12 mouse cellular contexts compared by ENCODE assay signal in the genomic region with DNA sequence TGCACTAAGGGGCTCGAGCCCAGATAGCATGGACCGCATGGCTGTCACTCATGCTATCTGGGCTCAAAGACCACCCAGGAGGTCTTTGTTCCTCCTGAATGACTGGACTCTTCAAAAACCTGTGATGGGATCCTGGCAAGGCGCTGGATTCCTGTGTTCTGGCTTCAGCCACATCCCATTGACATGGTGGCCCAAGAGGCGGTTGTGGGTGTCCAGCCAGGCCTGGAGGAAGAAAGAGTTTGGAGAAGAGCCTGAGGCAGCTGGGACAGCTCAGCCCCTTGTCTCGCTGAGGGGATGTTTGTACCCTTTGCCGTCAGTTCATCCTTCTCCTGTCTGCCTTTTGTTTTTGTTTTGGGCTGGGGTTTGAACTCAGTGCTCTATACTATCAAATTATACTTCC. TPM values are rescaled to one million over a fixed set of nuclear protein-coding genes. Genes with fewer than 3 reads are reported as not detected.
DNase-seq lines count a peak whose midpoint lies in the region; ATAC-seq lines count a peak whose summit lies in the region.
"Had no signal": no experiment of that assay in that cellular context is flagged by ENCODE, and none has a peak within 500 bp of the region (broad histone marks: within the 10 kb centered on the region; RNA-seq: fewer than 3 reads in every experiment).

No protein-coding gene starts in this region.

- ATAC-seq in hindbrain, embryonic 12.5 days (ENCODE audit: low FRiP score), result no peak
- ATAC-seq in embryonic facial prominence, embryonic 13.5 days (ENCODE audit: insufficient number of reproducible peaks, insufficient read depth, low FRiP score, low TSS enrichment, low read depth), result no peak
- peak; percentile 22 for ATAC-seq in lung, embryonic 16.5 days (ENCODE audit: low read depth)
- ATAC-seq in erythroid progenitor cell, adult 5-6 weeks (replicated peaks; ENCODE audit: low FRiP score, poor library complexity, severe bottlenecking), result no peak

- peaks cover 36% of the 10 kb centered on the region for H3K4me1 ChIP-seq in hindbrain, embryonic 10.5 days (replicated peaks)
- peaks cover 12% of the 10 kb centered on the region for H3K4me1 ChIP-seq in hindbrain, embryonic 12.5 days
- peaks cover 19% of the 10 kb centered on the region for H3K4me1 ChIP-seq in embryonic facial prominence, embryonic 13.5 days
- peaks cover 18% of the 10 kb centered on the region for H3K4me1 ChIP-seq in lung, embryonic 16.5 days (replicated peaks; ENCODE audit: control insufficient read depth, insufficient read depth, low read length)

- peak; percentile 18 for DNase-seq in hindbrain, embryonic 10.5 days (ENCODE audit: low spot score)
- DNase-seq in heart, postnatal 36 days, result peak; percentile 54 to 55
- no peak for DNase-seq in urinary bladder, postnatal 36 days (ENCODE audit: low spot score in 2 of 2)
- DNase-seq in adrenal gland, adult 18-20 months (ENCODE audit: low spot score in 2 of 2), result no peak

- H3K36me3 ChIP-seq in hindbrain, embryonic 10.5 days, result peaks cover 41% of the 10 kb centered on the region
- H3K36me3 ChIP-seq in hindbrain, embryonic 12.5 days, result peaks cover 19% of the 10 kb centered on the region
- peaks cover 42% of the 10 kb centered on the region for H3K36me3 ChIP-seq in embryonic facial prominence, embryonic 13.5 days
- 0 out of 2 replicates have a peak, but pooled peaks cover 2% of the 10 kb centered on the region for H3K36me3 ChIP-seq in lung, embryonic 16.5 days (ENCODE audit: control insufficient read depth, insufficient read depth, low read length)

- H3K9ac ChIP-seq in hindbrain, embryonic 12.5 days, result no peak overlapping the region
- 0 out of 2 replicates have a peak overlapping the region, but pooled peaks have one; percentile 27 for H3K9ac ChIP-seq in embryonic facial prominence, embryonic 13.5 days
- no peak overlapping the region for H3K9ac ChIP-seq in lung, embryonic 16.5 days (ENCODE audit: low read length)
- H3K9ac ChIP-seq: liver, embryonic 14.5 days had no signal

- H3K27me3 ChIP-seq in hindbrain, embryonic 10.5 days (ENCODE audit: insufficient read depth, poor library complexity, severe bottlenecking), result no peaks in the 10 kb centered on the region
- no peaks in the 10 kb centered on the region for H3K27me3 ChIP-seq in hindbrain, embryonic 12.5 days
- no peaks in the 10 kb centered on the region for H3K27me3 ChIP-seq in embryonic facial prominence, embryonic 13.5 days
- no peaks in the 10 kb centered on the region for H3K27me3 ChIP-seq in lung, embryonic 16.5 days (ENCODE audit: control insufficient read depth, insufficient read depth, low read depth, low read length)
- H3K27me3 ChIP-seq: CH12.LX had no signal

- no peak overlapping the region; the same call in 1 of the 2 replicates for H3K4me3 ChIP-seq in hindbrain, embryonic 10.5 days
- no peak overlapping the region for H3K4me3 ChIP-seq in hindbrain, embryonic 12.5 days
- H3K4me3 ChIP-seq in embryonic facial prominence, embryonic 13.5 days, result no peak overlapping the region
- H3K4me3 ChIP-seq in lung, embryonic 16.5 days (ENCODE audit: low read length), result no peak overlapping the region

- H3K9me3 ChIP-seq in hindbrain, embryonic 10.5 days, result no peaks in the 10 kb centered on the region
- H3K9me3 ChIP-seq in hindbrain, embryonic 12.5 days (replicated peaks), result no peaks in the 10 kb centered on the region
- H3K9me3 ChIP-seq in embryonic facial prominence, embryonic 13.5 days, result no peaks in the 10 kb centered on the region
- H3K9me3 ChIP-seq in lung, embryonic 16.5 days (ENCODE audit: control insufficient read depth, low read length), result no peaks in the 10 kb centered on the region

- H3K27ac ChIP-seq in hindbrain, embryonic 10.5 days, result peak overlapping the region; percentile 71; the same call in 1 of the 2 replicates
- H3K27ac ChIP-seq in hindbrain, embryonic 12.5 days, result no peak overlapping the region
- H3K27ac ChIP-seq in embryonic facial prominence, embryonic 13.5 days, result no peak overlapping the region
- peak overlapping the region; percentile 17; the same call in 1 of the 2 replicates for H3K27ac ChIP-seq in lung, embryonic 16.5 days (ENCODE audit: low read length)
- H3K27ac ChIP-seq: liver, embryonic 14.5 days had no signal

- intact Hi-C loops in heart, postnatal 36 days (cut with DNase I), result no loop called here

- WGBS in hindbrain, embryonic 10.5 days, result 26% methylated on average over 6 of the region's 6 CpGs
- 31% methylated on average over 6 of the region's 6 CpGs for WGBS in hindbrain, embryonic 12.5 days
- WGBS in embryonic facial prominence, embryonic 13.5 days, result 63% methylated on average over 6 of the region's 6 CpGs
- WGBS in lung, embryonic 16.5 days, result 45% methylated on average over 6 of the region's 6 CpGs

- no peak overlapping the region for H3K4me2 ChIP-seq in hindbrain, embryonic 12.5 days (replicated peaks)
- H3K4me2 ChIP-seq in embryonic facial prominence, embryonic 13.5 days, result no peak overlapping the region
- H3K4me2 ChIP-seq in lung, embryonic 16.5 days (ENCODE audit: low read depth, low read length), result no peak overlapping the region

RNA-seq across cellular contexts. Expression of a gene that starts 4.6 kb away (rescaled TPM):
- polyA plus RNA-seq in hindbrain, embryonic 10.5 days (2016; fragmentation: Nextera tagmentation; extraction: Ambion mirVana), result 101 and 116 TPM in 2 replicates
- polyA plus RNA-seq in hindbrain, embryonic 12.5 days (2016; fragmentation: Nextera tagmentation; extraction: Ambion mirVana), result 90.3 and 91.0 TPM in 2 replicates
- polyA plus RNA-seq in embryonic facial prominence, embryonic 13.5 days (2015; fragmentation: Nextera tagmentation; extraction: Ambion mirVana), result 78.5 and 97.7 TPM in 2 replicates
- 10 to 100 TPM; 41.8 to 43.1 TPM for total RNA-seq in heart, postnatal 36 days (2021)
- polyA plus RNA-seq in lung, embryonic 16.5 days (2015; fragmentation: Nextera tagmentation; extraction: Ambion mirVana), result 99.2 and 100 TPM in 2 replicates
- total RNA-seq in erythroid progenitor cell, adult 5-6 weeks (2015; ENCODE audit: low replicate concordance), result 58.7 and 96.4 TPM in 2 replicates
- total RNA-seq in erythroid progenitor cell, adult 5-6 weeks (2017; ENCODE audit: low replicate concordance), result 6.8 and 8.7 TPM in 2 replicates
- 10 to 100 TPM; 57.3 to 58.6 TPM for total RNA-seq in adrenal gland, adult 18-20 months (2021)

RNA-seq across cellular contexts. Expression of a gene that starts 4.8 kb away (rescaled TPM):
- polyA plus RNA-seq in hindbrain, embryonic 10.5 days (2016; fragmentation: Nextera tagmentation; extraction: Ambion mirVana), result 54.5 and 55.3 TPM in 2 replicates
- 33.4 and 39.8 TPM in 2 replicates for polyA plus RNA-seq in hindbrain, embryonic 12.5 days (2016; fragmentation: Nextera tagmentation; extraction: Ambion mirVana)
- polyA plus RNA-seq in embryonic facial prominence, embryonic 13.5 days (2015; fragmentation: Nextera tagmentation; extraction: Ambion mirVana), result 43.6 and 52.0 TPM in 2 replicates
- 10 to 100 TPM; 20.6 to 22.8 TPM for total RNA-seq in heart, postnatal 36 days (2021)
- polyA plus RNA-seq in lung, embryonic 16.5 days (2015; fragmentation: Nextera tagmentation; extraction: Ambion mirVana), result 55.4 and 57.4 TPM in 2 replicates
- 24.5 and 29.3 TPM in 2 replicates for total RNA-seq in erythroid progenitor cell, adult 5-6 weeks (2015; ENCODE audit: low replicate concordance)
- total RNA-seq in erythroid progenitor cell, adult 5-6 weeks (2017; ENCODE audit: low replicate concordance), result 12.4 and 14.1 TPM in 2 replicates
- 10 to 100 TPM; 58.4 to 68.5 TPM for total RNA-seq in adrenal gland, adult 18-20 months (2021)

RNA-seq across cellular contexts. Expression of a gene that starts 13.3 kb away (rescaled TPM):
- polyA plus RNA-seq in hindbrain, embryonic 10.5 days (2016; fragmentation: Nextera tagmentation; extraction: Ambion mirVana), result 0.85 and 2.0 TPM in 2 replicates
- 0.52 and 1.6 TPM in 2 replicates for polyA plus RNA-seq in hindbrain, embryonic 12.5 days (2016; fragmentation: Nextera tagmentation; extraction: Ambion mirVana)
- polyA plus RNA-seq in embryonic facial prominence, embryonic 13.5 days (2015; fragmentation: Nextera tagmentation; extraction: Ambion mirVana), result 1.3 and 1.7 TPM in 2 replicates
- total RNA-seq in heart, postnatal 36 days (2021), result 10 to 100 TPM in 1 of 2 experiments, 1 to 10 TPM in 1; 7.0 to 16.1 TPM
- polyA plus RNA-seq in lung, embryonic 16.5 days (2015; fragmentation: Nextera tagmentation; extraction: Ambion mirVana), result 2.4 and 3.0 TPM in 2 replicates
- 3.6 and 17.2 TPM in 2 replicates for total RNA-seq in erythroid progenitor cell, adult 5-6 weeks (2015; ENCODE audit: low replicate concordance)
- 0.23 and 4.5 TPM in 2 replicates for total RNA-seq in erythroid progenitor cell, adult 5-6 weeks (2017; ENCODE audit: low replicate concordance)
- 10 to 100 TPM; 20.6 to 26.8 TPM for total RNA-seq in adrenal gland, adult 18-20 months (2021)

RNA-seq across cellular contexts. Expression of a gene that starts 13.5 kb away (rescaled TPM):
- polyA plus RNA-seq in hindbrain, embryonic 10.5 days (2016; fragmentation: Nextera tagmentation; extraction: Ambion mirVana), result 0.13 and 0.15 TPM in 2 replicates
- polyA plus RNA-seq in hindbrain, embryonic 12.5 days (2016; fragmentation: Nextera tagmentation; extraction: Ambion mirVana), result 0.31 TPM in 1 of 2 replicates, not detected in the other
- 0.20 TPM in 1 of 2 replicates, not detected in the other for polyA plus RNA-seq in embryonic facial prominence, embryonic 13.5 days (2015; fragmentation: Nextera tagmentation; extraction: Ambion mirVana)
- total RNA-seq in heart, postnatal 36 days (2021), result not detected
- 0.31 and 0.60 TPM in 2 replicates for polyA plus RNA-seq in lung, embryonic 16.5 days (2015; fragmentation: Nextera tagmentation; extraction: Ambion mirVana)
- total RNA-seq in erythroid progenitor cell, adult 5-6 weeks (2015; ENCODE audit: low replicate concordance), result not detected in 2 replicates
- total RNA-seq in erythroid progenitor cell, adult 5-6 weeks (2017; ENCODE audit: low replicate concordance), result 0.98 and 2.3 TPM in 2 replicates
- not detected for total RNA-seq in adrenal gland, adult 18-20 months (2021)
- total RNA-seq: layer of hippocampus, postnatal 25 days; monocyte, adult 5-6 weeks had no signal

RNA-seq across cellular contexts. Expression of a gene that starts 14.2 kb away (rescaled TPM):
- polyA plus RNA-seq in hindbrain, embryonic 10.5 days (2016; fragmentation: Nextera tagmentation; extraction: Ambion mirVana), result 0.71 and 1.2 TPM in 2 replicates
- 1.1 and 1.2 TPM in 2 replicates for polyA plus RNA-seq in hindbrain, embryonic 12.5 days (2016; fragmentation: Nextera tagmentation; extraction: Ambion mirVana)
- polyA plus RNA-seq in embryonic facial prominence, embryonic 13.5 days (2015; fragmentation: Nextera tagmentation; extraction: Ambion mirVana), result 0.18 and 0.22 TPM in 2 replicates
- 10 to 100 TPM; 19.7 to 21.0 TPM for total RNA-seq in heart, postnatal 36 days (2021)
- 0.34 and 0.99 TPM in 2 replicates for polyA plus RNA-seq in lung, embryonic 16.5 days (2015; fragmentation: Nextera tagmentation; extraction: Ambion mirVana)
- total RNA-seq in erythroid progenitor cell, adult 5-6 weeks (2015; ENCODE audit: low replicate concordance), result not detected in 2 replicates
- total RNA-seq in erythroid progenitor cell, adult 5-6 weeks (2017; ENCODE audit: low replicate concordance), result not detected in 2 replicates
- total RNA-seq in adrenal gland, adult 18-20 months (2021), result under 1 TPM; 0.19 to 0.23 TPM
- total RNA-seq: CH12.LX; monocyte, adult 5-6 weeks had no signal

Comparison
In these comparisons a context has a peak if more than half of its experiments do, and no peak if none do; other contexts are left out.
1. H3K27ac ChIP-seq: peak in hindbrain, embryonic 10.5 days (single experiment) and lung, embryonic 16.5 days (single experiment); none in hindbrain, embryonic 12.5 days (single experiment) and embryonic facial prominence, embryonic 13.5 days (single experiment).
2. DNase-seq: peak in hindbrain, embryonic 10.5 days (single experiment) and heart, postnatal 36 days (2 of 2); none in urinary bladder, postnatal 36 days (0 of 2) and adrenal gland, adult 18-20 months (0 of 2).